Mouse (Mus musculus): ENCODE results near the gene Gm28635.

The Gm28635 gene

DNA sequence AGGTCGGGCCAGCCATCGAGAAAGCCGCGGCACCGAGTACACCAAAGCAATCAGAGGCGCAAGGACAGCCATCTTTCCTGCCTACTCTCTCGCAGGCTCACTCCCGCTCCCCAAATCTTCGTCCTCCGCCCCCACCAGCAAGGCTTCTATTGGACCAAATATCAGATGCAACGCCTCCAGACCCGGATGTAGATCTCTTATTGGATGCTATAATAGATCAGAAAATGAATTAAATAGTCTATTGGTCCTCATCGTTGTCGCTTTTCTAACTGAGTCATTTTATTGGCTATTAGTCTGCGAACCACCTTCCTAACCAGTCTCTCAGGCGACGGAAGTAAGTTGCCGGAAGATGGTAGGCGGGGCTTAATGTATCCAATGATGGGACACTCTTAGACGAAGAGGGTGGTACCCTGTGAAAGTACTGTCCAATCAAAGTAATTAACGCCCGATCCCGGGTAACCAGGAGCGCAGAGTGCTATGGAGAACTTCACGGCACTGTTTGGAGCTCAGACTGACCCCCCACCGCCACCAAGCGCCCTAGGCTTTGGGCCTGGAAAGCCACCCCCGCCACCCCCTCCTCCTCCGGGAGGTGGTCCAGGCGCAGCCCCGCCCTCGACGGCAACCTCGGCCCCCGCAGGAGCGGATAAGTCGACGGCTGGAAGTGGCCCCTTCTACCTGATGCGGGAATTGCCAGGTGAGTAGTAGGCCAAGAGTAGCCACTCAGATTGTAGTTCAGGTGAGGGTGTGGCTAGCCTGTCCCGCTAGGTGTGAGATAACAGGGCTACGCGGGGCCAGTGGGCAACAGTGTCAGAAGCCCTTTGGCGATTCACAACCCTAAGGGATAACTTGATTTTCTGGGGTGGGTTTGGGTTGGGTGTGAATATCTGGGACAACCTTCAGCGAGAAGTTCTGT is at the start of gene Gm28635, which contains the start of gene Med19:
TSS of gene Gm28635 (minus strand) at position 74 of the 913 bp plus-strand sequence.
TSS of gene Med19 (plus strand) at position 435 of the 913 bp plus-strand sequence.
- DNase-seq (ENCODE audit: low read depth, low spot score), result peak; percentile 100

DNA sequence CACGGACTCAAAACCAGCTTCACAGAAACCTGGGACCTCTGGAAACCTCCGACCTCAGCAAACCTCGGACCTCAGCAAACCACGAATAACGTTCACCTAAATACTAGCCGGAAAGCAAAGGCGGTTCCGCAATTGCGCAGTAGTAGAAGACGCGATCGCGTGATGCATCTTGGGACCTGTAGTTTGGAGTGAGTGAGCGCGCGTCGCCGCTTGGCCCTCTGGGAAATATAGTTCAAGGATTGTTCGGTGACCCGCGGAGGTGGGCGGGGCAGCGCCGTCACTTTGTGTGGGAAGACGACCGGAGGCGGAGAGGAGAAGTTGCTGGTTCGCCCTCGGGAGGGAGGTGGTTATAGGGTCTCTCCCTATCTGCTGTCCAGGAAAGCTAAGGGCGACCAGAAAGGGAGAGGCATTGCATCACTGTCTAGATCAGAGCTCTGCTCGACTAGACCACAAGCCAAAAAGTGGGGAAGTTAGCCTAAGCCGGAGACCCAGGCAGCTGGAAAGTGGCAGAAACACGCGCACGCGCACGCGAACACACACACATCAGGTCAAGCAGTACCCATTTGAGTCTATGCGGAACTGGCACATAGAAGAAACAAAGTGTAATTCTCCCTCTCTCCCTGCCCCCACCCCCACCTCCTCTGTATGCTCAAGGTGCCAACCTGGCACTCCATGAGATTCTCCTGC is 49.5 kb upstream of the Gm28635 start, which contains the start of gene Clp1:
TSS of gene Clp1 (minus strand) at position 179 of the 687 bp plus-strand sequence.
- DNase-seq (ENCODE audit: low read depth, low spot score), result peak; percentile 96

DNA sequence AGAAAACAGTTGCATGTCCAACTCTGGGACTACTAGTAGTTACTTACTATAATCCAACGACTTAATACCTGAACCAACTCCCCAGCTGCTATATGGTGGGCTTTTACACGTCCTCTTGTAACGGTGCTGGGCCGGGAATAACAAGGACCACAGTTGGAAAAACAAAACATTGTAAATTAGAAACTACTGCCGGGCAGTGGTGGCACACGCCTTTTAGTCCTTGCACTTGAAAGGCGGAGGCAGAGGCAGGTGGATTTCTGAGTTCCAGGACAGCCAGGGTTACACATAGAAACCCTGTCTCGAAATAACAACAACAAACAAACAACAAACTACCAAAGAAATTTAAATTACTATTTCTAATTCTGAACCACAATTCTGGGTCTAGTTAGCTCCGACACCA is 48.9 kb upstream of the Gm28635 start:
- DNase-seq (ENCODE audit: low read depth, low spot score), result no peak

DNA sequence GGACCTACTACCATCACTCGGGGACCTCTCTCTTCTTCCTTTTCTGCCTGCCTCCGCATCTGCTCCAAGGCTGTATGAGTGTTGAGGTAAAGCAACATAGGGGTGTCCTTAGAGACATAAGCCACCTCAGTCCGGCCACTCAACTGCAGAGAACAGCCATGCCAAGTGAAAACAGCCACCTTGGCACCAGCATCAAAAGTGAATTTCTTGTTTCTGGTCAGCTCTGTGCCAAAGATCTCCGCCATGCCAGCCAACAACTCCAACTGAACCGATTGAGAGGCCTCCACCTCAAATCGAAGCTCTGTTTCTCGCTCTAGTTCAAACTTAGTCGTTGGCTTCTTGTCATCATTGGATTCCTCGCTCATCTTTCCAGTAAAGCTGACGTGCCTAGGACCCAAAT is 47.9 kb upstream of the Gm28635 start:
- no peak for DNase-seq (ENCODE audit: low read depth, low spot score)

DNA sequence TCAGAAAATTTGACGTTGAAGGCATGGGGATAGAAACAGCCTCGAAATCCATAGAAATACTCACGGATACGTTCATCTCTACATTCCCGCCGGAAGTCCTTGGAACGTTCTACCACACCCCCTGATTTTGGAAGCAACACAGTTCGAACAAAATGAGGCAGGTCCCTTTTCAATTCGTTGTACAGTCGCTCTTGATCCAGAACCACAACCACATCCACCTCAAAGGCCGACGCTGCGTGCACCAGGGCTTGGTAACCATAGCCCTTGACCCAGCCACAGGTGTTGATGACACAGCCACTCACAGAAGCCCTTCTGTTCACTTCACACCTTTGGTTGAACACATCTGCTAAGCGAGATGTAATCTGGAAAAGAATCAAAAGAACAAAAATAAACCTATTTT is 46.0 kb upstream of the Gm28635 start:
- no peak for DNase-seq (ENCODE audit: low read depth, low spot score)

DNA sequence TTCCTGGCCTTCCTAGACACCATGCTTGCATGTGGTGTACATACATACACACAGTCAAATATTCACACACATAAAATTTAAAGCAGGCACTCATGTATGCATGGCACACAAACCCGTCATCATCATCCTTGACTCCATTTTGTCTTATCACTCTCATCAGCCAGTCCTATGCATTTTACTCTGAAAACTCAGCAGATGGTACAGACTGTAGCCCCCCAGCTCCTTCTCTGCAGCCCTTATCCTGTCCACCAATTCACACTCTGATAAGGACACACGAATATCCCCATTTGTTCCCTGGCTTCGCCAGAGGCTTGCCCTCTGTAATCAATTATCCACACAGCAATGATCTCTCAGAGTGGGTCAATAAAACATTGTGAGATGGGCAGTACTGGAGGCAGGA is 43.3 kb upstream of the Gm28635 start:
- DNase-seq (ENCODE audit: low read depth, low spot score), result no peak

DNA sequence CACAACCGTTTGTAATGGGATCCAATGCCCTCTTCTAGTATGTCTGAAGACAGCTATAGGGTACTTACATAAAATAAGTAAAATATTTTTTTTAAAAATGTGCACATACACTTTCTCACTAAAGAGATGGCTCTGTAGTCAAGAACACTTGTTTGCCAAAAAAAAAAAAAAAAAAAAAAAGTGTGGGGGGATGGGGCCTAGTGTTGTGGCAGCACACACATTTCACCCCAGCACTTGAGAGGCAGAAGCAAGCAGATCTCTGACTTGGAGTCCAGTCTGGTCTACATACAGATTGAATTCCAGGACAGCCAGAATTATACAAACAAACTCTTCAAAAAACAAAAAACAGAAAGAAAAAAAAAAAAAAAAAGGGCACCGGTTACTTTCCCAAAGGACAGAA is 42.9 kb upstream of the Gm28635 start:
- DNase-seq (ENCODE audit: low read depth, low spot score), result no peak

DNA sequence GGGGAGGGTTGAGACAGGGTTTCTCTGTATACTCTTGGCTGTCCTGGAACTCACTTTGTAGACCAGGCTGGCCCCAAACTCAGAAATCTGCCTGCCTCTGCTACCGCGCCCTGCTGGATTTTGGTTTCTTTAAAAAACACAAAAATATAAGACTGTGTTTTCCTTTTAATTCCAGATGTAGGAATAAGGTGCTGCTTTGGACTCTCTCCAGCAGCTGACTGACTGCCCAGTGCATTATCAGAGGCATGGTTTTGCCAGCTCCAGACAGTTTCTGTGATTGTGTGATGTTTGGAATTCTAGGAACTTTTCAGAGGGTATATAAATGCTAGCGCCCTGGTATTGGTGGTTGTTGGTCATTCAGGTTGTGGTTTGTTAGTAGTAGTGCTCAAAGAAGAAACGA is 39.5 kb upstream of the Gm28635 start:
- DNase-seq (ENCODE audit: low read depth, low spot score), result no peak

DNA sequence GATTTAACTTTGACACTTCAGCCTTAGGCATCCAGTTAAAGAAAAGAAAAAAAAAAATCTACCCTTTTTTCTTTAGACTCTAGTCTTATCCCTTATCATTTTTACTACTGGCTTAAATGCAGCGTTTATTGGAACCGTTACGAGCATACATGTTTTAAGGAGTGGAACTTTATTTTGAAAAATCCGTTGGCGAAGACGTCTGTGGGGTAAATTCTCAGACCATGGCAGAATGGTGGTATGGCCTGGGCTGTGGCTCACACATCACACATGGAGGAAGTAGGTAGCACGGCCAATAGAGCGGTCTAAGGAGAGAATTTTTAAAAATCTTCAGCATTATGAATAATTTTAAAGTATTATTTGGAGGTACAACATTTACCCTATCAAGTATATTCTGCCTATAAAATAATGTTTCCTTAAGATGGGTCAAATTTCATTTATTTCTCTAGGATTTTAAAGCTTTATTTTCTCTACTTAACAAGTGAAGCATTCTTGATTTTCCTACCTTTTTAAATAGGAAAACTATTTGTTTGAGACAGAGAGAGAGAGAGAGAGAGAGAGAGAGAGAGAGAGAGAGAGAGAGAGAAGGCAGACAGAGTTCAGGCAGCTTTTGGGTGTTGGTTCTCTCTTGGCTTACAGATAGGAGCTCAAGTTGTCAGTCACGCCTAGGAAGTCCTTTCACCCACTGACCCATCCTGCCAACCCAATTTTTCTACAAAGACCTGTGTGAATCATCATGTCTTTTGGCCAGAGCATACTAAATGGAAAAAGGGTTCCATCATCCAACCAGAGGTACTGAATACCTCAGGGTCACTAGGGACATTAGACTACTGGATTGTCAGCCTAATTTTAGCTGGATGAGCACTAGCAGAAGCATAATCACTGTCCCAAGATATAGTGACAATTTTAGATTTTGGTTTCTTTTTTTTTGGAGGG is 38.8 kb upstream of the Gm28635 start:
- DNase-seq (ENCODE audit: low read depth, low spot score), result no peak

DNA sequence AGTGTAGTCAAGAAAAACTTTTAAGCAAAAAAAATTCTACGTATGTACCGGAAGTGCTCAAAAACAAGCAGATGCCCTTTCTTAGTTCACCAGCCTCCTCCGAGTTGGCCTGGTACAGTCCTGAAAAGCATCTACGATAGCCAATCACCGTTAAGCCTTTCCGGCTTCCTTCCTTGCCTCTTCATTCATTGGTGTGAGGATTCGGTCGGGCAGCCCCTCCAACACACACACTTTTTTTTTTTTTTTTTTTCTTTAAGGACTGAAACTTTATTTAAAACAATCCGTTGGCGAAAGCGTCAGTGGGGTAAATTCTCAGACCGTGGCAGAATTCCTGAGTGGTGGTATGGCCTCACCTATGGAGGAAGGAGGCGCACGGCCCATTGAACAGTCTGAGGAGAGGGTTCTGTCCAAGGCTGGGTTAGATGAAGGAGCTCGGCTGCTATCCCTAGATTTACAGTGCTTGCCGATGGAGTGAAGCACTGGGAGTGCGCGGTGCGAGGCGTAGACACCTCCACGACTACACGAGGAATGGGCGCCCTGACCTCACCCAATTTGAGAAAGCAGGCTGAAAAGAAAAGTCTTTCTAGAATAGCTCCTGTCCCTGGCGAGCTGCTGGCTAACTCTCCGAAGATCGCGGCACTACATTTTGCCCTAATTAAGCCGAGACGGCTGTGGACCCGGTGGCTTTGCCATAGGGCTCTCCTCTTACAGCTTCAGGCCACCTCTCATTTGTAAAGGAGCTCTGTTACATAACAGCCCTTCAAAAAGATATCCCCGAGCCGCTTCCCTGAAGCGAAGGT is 37.9 kb upstream of the Gm28635 start:
- DNase-seq (ENCODE audit: low read depth, low spot score), result peak; percentile 99

DNA sequence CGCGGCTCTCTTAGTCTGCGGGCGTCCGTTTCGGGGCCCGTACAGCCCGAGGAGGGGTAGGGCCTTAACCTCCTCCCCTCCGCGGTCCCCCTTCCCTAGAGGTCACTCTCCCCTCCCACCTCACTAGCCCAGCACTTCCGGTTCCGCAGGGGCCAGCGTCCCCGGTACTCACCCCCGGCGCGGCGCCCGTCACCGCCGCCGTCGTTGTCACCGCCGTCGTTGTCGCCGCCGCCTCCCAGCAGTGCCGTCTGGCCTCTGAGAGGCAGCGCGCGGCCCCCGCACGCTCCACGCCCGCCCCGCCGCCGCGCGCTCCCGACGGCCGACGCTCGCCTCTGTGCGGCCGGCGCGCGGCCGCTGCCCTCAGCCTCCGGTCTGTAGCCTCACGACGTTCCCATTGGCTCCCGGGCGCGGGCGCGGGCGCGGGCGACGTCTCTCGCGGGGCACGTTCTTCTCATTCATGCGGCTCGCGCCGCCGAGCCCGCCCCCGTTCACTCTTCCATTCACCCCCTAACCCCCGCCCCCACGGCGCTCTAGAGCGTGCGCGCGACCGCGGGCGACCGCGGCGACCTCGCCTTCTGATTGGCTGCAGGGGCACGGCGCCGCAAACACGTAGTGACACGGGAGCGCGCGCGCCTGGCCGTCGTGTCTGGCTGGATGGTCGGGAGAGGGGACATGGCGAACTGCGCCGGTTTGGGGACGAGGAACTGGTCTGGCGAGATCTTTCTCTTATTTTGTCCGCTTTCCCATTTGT is 37.1 kb upstream of the Gm28635 start, which contains the start of gene Zdhhc5:
TSS of gene Zdhhc5 (minus strand) at position 370 of the 751 bp plus-strand sequence.
- peak; percentile 96 for DNase-seq (ENCODE audit: low read depth, low spot score)

DNA sequence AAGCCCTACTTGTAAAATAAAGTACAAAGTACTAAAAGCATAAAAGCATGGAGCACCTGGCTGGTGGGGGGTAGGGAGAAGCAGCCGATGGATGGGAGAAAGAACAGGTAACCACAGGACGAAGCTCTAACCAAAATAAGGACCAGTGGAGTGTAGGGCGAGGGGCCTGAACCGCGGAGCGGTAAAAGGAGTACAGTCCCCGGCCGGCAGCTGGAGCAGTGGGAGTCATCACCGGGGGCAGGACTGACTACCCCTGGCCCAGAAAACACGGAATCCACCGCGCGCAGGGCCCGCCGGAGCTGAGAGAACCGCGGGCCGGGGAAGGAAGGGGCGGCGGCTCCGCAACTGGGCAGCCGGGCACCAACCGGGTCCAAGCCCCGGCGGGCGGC is 36.6 kb upstream of the Gm28635 start:
- no peak for DNase-seq (ENCODE audit: low read depth, low spot score)

DNA sequence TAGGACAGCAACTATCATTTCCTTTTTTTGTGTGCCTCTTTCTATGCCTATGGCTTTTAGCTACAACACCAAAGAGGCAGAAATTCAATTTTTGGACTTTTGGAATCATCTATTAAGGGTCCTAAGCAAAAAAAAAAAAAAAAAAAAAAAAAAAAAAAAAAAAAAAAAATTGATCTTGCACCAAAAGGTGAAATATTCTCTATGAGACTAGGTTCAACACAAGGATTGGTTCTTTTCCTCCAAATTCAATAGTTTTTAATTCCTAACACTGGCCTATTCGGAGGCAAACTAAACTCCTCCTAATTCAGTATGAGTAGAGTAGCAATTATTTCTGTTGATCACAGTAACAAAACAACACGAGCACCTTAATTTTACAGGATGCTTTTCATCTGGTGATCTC is 34.1 kb upstream of the Gm28635 start:
- DNase-seq (ENCODE audit: low read depth, low spot score), result no peak

DNA sequence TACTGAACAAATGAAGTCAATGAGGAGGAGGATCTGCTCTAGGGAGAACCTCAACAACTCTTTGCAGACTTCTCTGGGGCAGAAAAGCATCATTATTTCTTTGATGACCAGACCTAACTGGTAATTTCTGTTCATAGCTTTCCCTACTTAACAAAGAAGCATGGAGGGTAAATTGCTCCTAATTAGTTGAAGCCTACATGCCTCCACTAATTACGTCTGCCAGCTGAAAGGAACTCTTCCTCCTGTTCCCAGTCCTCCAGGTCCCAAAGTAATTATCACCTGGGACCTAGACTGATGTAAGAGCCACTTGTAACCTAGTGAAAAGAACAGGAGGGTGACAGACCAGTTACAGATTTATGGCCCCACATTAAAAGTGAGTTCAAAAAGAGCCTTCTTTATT is 29.7 kb upstream of the Gm28635 start:
- no peak for DNase-seq (ENCODE audit: low read depth, low spot score)

DNA sequence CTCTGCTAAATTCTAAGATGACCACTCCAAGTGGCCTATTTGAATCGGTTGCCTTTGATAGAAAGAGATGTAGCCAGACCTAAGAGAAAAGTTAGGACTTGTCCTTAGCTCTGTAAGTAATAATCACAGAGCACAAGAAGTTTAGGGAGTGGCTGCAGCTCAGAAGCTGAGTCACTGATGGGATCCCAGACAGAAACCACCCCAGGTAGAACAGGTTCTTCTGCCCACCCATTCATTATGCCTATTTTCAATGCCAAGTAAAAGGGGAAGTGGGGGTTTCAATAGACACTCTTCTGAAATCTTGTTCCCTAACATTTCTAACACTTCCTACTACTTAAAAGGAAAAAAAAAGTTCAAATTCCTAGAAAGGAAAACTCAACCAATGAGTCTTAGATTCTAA is 27.5 kb upstream of the Gm28635 start:
- no peak for DNase-seq (ENCODE audit: low read depth, low spot score)

DNA sequence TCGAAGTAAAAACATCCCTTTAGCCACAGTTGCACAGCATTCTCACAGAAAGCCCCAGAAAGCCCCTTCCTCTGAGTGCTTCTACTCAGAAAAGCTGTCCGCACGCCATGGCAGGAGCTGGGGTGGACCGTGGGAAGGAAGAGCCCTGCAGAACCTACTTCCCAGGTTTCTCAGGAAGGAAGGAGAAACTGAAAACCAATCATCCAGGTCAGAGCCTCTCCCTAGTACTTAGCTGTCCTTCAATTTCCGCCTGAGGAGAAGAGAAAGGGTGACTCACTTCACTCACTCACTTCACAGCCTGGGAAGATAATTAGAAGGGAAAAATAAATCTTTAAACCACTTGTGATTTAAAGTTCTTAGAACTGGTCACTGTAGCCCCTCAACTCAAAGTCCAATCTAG is 26.5 kb upstream of the Gm28635 start:
- no peak for DNase-seq (ENCODE audit: low read depth, low spot score)

DNA sequence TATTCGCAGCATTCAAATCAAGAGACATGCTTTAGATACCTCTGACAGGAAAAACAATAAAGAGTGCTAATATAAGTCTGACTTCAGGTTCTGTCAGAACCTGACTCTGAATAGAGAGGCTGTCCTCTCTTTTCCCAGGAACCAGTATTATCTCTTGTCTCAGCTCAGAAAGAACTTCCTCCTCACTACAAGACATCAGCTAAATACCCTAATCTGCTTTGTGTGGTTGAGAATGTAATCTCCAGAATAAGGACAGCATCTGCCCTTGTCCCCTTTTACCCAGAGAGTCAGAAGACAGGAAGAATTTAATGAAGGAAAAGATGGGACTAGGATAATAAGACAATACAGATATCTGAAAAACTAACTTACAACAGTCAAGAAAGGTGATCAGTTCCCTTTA is 25.7 kb upstream of the Gm28635 start:
- DNase-seq (ENCODE audit: low read depth, low spot score), result no peak

DNA sequence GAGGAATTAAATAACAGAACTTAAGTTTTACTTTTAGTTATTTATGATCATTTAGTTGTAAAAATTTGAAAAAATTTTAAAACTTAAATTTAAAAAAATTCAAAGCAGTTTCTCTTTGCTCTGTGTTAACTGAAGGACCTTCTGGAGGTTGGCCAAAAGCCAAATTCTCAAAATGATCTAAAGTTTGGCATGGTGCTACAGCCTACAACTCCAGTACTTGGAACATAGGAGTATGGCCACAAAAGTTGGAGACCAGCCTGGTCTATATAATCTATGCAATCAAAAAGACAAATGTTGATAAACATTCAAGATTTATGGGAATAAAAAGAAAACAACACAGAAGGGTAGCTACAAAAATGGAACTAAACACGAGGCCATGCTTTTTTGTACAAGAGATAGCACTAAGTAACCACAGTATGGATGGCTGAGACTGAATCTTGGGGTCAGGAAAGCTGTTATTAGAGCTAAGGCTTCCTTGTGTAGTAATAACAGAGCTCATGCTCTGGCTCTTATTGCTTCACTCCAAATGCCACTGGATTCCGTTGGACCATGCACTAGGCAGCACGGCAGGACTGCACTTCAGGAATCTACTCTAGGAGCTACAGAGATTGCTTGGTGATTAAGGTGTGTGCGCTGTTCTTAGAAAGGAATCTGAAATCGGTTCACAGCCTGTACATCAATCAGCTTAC is 17.3 kb upstream of the Gm28635 start:
- no peak for DNase-seq (ENCODE audit: low read depth, low spot score)

DNA sequence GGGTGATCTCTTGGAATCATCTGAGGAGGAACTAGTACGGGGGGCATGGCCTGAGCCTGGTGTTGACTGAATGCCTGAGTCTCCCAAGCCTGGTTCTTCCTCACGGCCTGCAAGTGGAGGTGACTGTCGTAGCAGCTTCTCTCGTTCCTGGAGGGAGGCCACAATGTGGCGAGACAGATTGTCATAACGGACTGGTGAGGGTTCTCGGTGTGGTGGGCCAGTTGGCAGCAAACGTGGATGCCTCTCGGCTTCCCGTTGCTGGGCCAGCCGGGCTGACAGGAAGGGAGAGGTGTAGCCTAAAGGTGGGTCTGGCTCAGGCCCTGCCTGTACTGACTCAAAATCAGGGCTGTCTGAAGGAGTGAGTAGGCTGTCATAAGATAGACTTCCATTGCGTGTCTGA is 12.2 kb upstream of the Gm28635 start:
- no peak for DNase-seq (ENCODE audit: low read depth, low spot score)

Measured in telencephalon, adult 2 months (tissue).